Mouse (Mus musculus) E14TG2a.4 (cell line): Measurements from ENCODE around the gene Scaf4.

Source experiments
- CTCF ChIP-seq: conservative IDR thresholded peaks from 2 replicates; pipeline ENCODE4 v1.5.1; 2014; ENCODE audit warnings: low read length
- NANOG ChIP-seq: IDR thresholded peaks from 2 replicates; pipeline ENCODE4 v1.6.1; 2014; ENCODE audit warnings: borderline replicate concordance, low read length, mixed read lengths
- POU5F1 ChIP-seq: IDR thresholded peaks from 2 replicates; pipeline ENCODE4 v1.6.1; 2014; ENCODE audit warnings: low read length, borderline replicate concordance

DNA sequence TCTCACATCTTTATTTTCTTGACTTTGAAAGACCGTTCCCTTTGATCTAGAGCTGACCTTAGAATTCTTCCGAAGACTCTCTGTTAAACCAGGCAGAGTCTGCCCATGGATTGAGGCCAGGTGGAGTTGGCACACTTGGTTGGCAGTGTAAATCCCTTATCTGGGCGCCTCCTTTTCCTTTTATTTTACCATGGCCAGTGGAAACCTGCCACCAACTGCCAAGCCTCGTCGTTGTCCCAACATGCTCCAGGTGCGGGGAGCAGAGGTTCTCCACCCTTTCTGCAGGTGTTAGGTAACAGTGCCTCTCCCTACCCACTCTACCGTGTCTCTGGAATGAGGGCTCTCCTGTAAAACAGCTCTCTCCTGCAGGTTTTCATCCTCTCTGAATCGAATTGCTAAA, 102.6 kb downstream of the Scaf4 start:
- TF ChIP-seq CTCF: no peak
- no peak for TF ChIP-seq POU5F1
- no peak for TF ChIP-seq NANOG
